Mouse (Mus musculus): ENCODE data around the gene Meox2. TPM values are rescaled to one million over a fixed set of nuclear protein-coding genes. Genes with fewer than 3 reads are reported as not detected.

Gene Meox2
- total RNA-seq (2023) = not detected

DNA sequence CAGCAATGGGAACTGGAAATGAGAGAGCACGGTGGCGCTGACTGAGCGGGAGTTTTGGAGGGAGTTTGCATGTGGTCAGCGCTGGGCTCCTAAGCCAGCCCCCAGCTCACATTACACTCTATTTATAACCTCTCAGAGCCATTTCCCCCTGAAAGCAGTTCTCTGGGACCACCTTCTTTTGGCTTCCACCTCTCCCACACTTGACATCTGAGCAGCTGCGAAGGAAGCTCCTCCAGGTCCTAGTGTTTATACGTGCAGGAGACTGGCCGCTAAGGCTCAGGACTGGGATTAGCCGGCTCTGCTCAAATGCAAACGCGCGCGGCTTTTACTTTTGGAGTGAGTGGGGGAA, at the start of gene Meox2:
Meox2 (plus strand) TSS at position 151 of the 349 bp plus-strand sequence.

Other genes starting within 250 kb of the Meox2 start
- gene Agmo, start 133.1 kb downstream of the Meox2 start, total RNA-seq (2023) = not detected